Mouse (Mus musculus) cerebellum, adult 2 months (tissue): ENCODE data around the gene Ranbp1. TPM values are rescaled to one million over a fixed set of nuclear protein-coding genes. Genes with fewer than 3 reads are reported as not detected.

ENCODE experiments used
- DNase-seq, 2 experiments: peaks; one replicate each; pipeline ENCODE4 v3.0.0; 2021
- H3K27ac ChIP-seq: fragments of 200-500 bp; 2 replicates; pipeline ENCODE4 v1.5.1; 2012; ENCODE audit warnings: low read length, control low read depth, inconsistent platforms; ENCODE audit not compliant: insufficient read depth
- H3K27me3 ChIP-seq: fragments of 200-500 bp; 2 replicates; pipeline ENCODE4 v1.6.1; 2012; ENCODE audit warnings: inconsistent platforms, mild to moderate bottlenecking, low read length, moderate library complexity; ENCODE audit not compliant: control insufficient read depth, insufficient read depth
- H3K4me1 ChIP-seq: fragments of 200-500 bp; 2 replicates; pipeline ENCODE4 v1.6.1; 2011; ENCODE audit warnings: low read length; ENCODE audit not compliant: control insufficient read depth, insufficient read depth
- H3K4me3 ChIP-seq: fragments of 200-500 bp; replicated peaks from 2 replicates; pipeline ENCODE3; 2011; ENCODE audit warnings: mild to moderate bottlenecking, low read depth, low read length, control low read depth; ENCODE audit not compliant: insufficient read depth
- CTCF ChIP-seq: fragments of 200-500 bp; IDR thresholded peaks from 2 replicates; pipeline ENCODE4 v1.5.1; 2011; ENCODE audit warnings: low read depth, mild to moderate bottlenecking, control low read depth, low read length, moderate library complexity, borderline replicate concordance; ENCODE audit not compliant: insufficient read depth
- POLR2A ChIP-seq: fragments of 200-500 bp; IDR thresholded peaks from 2 replicates; pipeline ENCODE4 v1.6.1; 2011; ENCODE audit warnings: low read length, control low read depth, borderline replicate concordance; ENCODE audit not compliant: insufficient read depth
- WGBS: fragments of 180-500 bp; shearing (Covaris S2); methylation state at CpG from one replicate; pipeline ENCODE4 v1.1.7; 2018; 5-methylcytosine and 5-hydroxymethylcytosine counted together
- polyA plus RNA-seq: library from polyadenylated mRNA; depleted of rRNA; stranded (reverse); fragments of >200 nt; gene quantifications from 2 replicates; pipeline ENCODE4 v1.2.3, GENCODE M21; 2012

Gene Ranbp1
- polyA plus RNA-seq, 1 experiment, result 104 TPM

GRCm38 (mm10) chr16:18231047-18231446 lies 17.5 kb downstream of the Ranbp1 start:
- WGBS, result 70% methylated on average over 3 of the region's 3 CpGs
- TF ChIP-seq CTCF (no peak), POLR2A (no peak)
- peaks cover 49% of the 10 kb centered on the region for H3K4me1 ChIP-seq
- H3K4me3 ChIP-seq, result no peak overlapping the region
- 0 out of 2 replicates have a peak overlapping the region, but pooled peaks have one; percentile 85 for H3K27ac ChIP-seq
- no peak for DNase-seq
- no peaks in the 10 kb centered on the region for H3K27me3 ChIP-seq

DNA sequence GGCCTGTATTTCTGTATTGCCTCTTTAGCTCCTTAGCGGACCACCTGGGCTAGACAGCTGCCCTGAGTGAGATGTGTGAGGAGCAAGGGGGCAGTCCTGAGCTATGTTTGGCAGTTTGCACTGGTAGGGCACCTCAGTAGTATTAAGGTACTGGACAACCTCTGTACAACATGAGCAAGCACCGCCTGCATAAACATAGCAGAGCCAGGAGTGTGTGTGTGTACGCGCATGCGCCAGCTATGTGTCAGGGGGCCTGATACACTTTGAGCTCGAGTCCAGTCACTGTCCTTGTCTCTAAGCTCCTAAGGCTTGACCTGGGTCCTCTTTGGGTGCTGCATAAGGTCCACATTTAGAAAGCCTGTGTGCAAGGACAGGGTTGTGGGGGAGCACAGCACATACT lies 17.9 kb downstream of the Ranbp1 start:
- TF ChIP-seq POLR2A, result no peak
- no peak for TF ChIP-seq CTCF
- 78% methylated on average over 6 of the region's 6 CpGs for WGBS
- Histone ChIP-seq H3K27me3 (no peaks in the 10 kb centered on the region), H3K4me1 (peaks cover 46% of the 10 kb centered on the region), H3K27ac (peak overlapping the region; percentile 85), H3K4me3 (no peak overlapping the region)
- DNase-seq, result no peak

GRCm38 (mm10) chr16:18229622-18230021 lies 18.9 kb downstream of the Ranbp1 start:
- Histone ChIP-seq H3K27me3 (no peaks in the 10 kb centered on the region), H3K4me1 (peaks cover 46% of the 10 kb centered on the region), H3K27ac (peak overlapping the region; percentile 85), H3K4me3 (peak overlapping the region; percentile 28)
- DNase-seq, result peak; percentile 79 to 85
- WGBS, result 3% methylated on average over 11 of the region's 11 CpGs
- no peak for TF ChIP-seq CTCF

DNA sequence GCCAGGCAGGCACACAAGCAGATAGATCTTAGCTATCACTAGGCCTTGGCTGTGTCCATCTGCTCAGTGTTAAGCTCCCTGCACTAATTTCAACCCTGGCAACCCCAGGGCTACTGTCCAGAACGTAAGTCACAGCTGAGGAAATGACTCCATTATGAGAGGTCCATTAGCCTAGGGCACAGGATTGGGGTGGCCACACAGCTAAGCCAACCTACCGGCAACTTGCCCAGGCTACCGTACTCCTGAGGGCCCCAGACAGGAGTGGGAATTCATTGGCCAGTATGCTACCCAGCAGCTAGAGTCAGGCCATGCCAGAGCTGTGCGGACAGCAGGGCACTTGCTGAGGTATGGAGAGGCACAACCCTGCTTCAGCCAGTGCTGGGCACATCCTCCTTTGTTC lies 19.7 kb downstream of the Ranbp1 start:
- Histone ChIP-seq H3K27me3 (no peaks in the 10 kb centered on the region), H3K4me3 (peak overlapping the region; percentile 28), H3K4me1 (peaks cover 46% of the 10 kb centered on the region), H3K27ac (peak overlapping the region; percentile 85)
- peak; percentile 75 to 83 for DNase-seq
- 7% methylated on average over 4 of the region's 4 CpGs for WGBS
- no peak for TF ChIP-seq CTCF

- DNase-seq, result no peak
- H3K4me3 ChIP-seq, result no peak overlapping the region
- H3K27ac ChIP-seq, result peak overlapping the region; percentile 85
- H3K27me3 ChIP-seq, result no peaks in the 10 kb centered on the region
- H3K4me1 ChIP-seq, result peaks cover 46% of the 10 kb centered on the region
- TF ChIP-seq POLR2A (no peak), CTCF (no peak)
- 91% methylated on average over 20 of the region's 20 CpGs for WGBS
Measured at GRCm38 (mm10) chr16:18227897-18228422, 20.6 kb downstream of the Ranbp1 start.

DNA sequence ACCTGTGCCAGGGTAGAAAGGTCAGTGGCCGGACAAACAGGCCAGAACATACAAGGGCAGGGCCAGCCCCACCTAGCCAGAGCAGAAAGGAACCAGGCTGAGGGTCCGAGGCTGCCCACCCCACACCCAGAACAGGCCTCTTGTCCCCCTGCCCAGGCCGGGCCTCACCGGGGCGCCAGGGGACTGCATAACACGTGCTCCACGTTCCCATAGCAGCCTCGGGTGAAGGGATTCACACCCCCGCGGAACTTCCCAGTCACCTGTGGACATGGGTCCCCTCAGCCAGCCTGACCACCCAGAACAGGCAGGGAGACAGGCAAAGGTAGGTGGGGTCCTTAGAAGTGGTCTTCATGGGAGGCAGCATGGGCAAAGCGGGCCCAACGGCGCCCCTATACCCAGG lies 21.3 kb downstream of the Ranbp1 start:
- no peaks in the 10 kb centered on the region for H3K27me3 ChIP-seq
- WGBS, result 90% methylated on average over 13 of the region's 13 CpGs
- H3K27ac ChIP-seq, result peak overlapping the region; percentile 17; the same call in 1 of the 2 replicates
- no peak for TF ChIP-seq POLR2A
- no peak for TF ChIP-seq CTCF
- no peak for DNase-seq
- H3K4me3 ChIP-seq, result no peak overlapping the region
- H3K4me1 ChIP-seq, result peaks cover 46% of the 10 kb centered on the region

GRCm38 (mm10) chr16:18222188-18222587 lies 26.3 kb downstream of the Ranbp1 start:
- Histone ChIP-seq H3K27ac (no peak overlapping the region), H3K4me1 (peaks cover under 1% of the 10 kb centered on the region; the same call in 1 of the 2 replicates), H3K27me3 (no peaks in the 10 kb centered on the region), H3K4me3 (no peak overlapping the region)
- 69% methylated on average over 11 of the region's 11 CpGs for WGBS
- TF ChIP-seq POLR2A, result no peak
- TF ChIP-seq CTCF, result no peak
- no peak for DNase-seq

DNA sequence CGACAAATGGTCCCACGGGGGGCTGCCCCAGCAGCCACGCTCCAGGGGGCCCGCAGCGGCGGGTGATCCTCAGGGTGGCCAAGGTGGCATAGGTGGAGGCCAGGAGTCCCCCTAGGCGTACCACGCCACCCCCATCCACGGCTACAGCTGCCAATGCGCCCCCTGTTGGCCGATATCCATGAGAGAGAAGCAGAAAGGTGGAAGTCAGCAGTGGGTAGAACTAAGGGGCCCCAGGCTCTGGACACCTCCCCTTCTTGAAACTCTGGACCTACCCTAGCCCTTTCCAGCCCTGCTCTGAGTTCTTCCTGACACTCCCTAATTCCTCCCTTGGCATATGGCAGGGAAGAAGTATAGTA lies 27.0 kb downstream of the Ranbp1 start:
- Histone ChIP-seq H3K4me1 (no peaks in the 10 kb centered on the region), H3K27ac (no peak overlapping the region), H3K4me3 (no peak overlapping the region), H3K27me3 (no peaks in the 10 kb centered on the region)
- no peak for DNase-seq
- TF ChIP-seq POLR2A (no peak), CTCF (peak; percentile 19; the same call in 1 of the 2 replicates)
- WGBS, result 68% methylated on average over 11 of the region's 11 CpGs
